Mouse (Mus musculus): ENCODE measurements around the gene Kif1b. TPM values are rescaled to one million over a fixed set of nuclear protein-coding genes. Genes with fewer than 3 reads are reported as not detected.

The Kif1b gene
- 6.7 and 10.9 TPM in 2 replicates for polyA plus RNA-seq (2012; rRNA removed)

DNA sequence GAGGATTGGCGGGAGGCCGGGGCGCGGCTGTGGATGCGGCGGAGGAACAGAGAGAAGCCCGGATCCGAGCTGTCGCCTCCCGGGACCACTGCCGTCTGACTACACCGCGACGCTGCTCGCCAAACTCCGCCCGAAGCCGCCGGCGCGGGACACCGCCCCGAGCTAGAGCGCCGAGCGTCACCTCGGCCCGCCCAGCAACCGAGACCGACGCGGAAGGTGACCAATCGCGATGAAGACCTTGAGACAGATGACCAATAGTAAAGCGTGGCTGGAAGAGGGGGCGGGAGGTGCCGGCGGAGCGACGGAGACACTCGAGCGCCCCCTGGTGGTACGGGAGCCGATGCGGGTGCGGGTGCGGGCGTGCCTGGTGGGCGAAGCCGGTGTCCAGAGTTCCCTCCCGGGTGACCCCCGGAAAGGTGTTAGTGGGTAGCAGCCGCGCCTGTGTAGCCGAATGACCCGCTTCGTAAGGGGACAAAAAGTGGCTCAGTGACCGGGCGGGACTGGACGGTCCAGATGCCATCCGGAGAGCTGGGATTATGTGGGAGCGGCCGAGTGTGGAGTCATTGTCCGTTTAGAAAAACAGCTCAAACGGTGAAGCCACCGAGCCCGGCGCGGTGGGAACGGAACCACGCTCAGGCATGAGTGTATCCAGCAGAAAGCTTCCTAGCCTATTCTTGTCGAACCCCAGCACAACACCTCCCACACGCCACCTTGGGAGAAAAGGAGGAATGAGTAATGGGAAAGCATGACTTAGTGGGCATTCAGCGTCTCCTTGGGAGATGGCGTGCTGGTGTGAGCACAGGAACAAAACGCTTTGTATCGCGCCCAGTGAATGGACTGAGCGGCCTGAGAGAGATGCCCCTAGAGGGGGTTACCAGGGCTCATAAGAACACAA is at the start of gene Kif1b:
Gene Kif1b, minus strand, starts transcription at position 98 of the 895 bp plus-strand sequence.

GRCm38 (mm10) chr4:149166215-149166946 is 141.1 kb downstream of the Kif1b start, which contains the start of gene Pgd:
Gene Pgd, minus strand, starts transcription at chr4:149166771.

GRCm38 (mm10) chr4:149136982-149137770 is 170.3 kb downstream of the Kif1b start, which contains the start of gene Cenps:
Gene Cenps, minus strand, starts transcription at chr4:149137629.

GRCm38 (mm10) chr4:149126663-149127062 is 180.8 kb downstream of the Kif1b start, which contains the start of gene Cort:
Gene Cort, minus strand, starts transcription at chr4:149126763.

Other genes starting within 250 kb of the Kif1b start
- 27.0 and 38.8 TPM in 2 replicates for gene Pex14, start 207.8 kb downstream of the Kif1b start, polyA plus RNA-seq (2012; rRNA removed)
- gene Dffa, start 203.5 kb downstream of the Kif1b start, polyA plus RNA-seq (2012; rRNA removed): 7.7 and 7.9 TPM in 2 replicates
- gene Cort, start 180.9 kb downstream of the Kif1b start, polyA plus RNA-seq (2012; rRNA removed): 0.16 TPM in 1 of 2 replicates, not detected in the other
- 0.19 and 1.2 TPM in 2 replicates for gene Cenps, start 170.1 kb downstream of the Kif1b start, polyA plus RNA-seq (2012; rRNA removed)
- 161 and 188 TPM in 2 replicates for gene Pgd, start 140.9 kb downstream of the Kif1b start, polyA plus RNA-seq (2012; rRNA removed)
- 20.8 and 26.4 TPM in 2 replicates for gene Ube4b, start 119.1 kb upstream of the Kif1b start, polyA plus RNA-seq (2012; rRNA removed)
- gene Rbp7, start 147.3 kb upstream of the Kif1b start, polyA plus RNA-seq (2012; rRNA removed): 3.5 and 8.3 TPM in 2 replicates
- gene Tmem274, start 169.7 kb upstream of the Kif1b start, polyA plus RNA-seq (2012; rRNA removed): not detected in 2 replicates
- gene Nmnat1, start 177.5 kb upstream of the Kif1b start, polyA plus RNA-seq (2012; rRNA removed): 2.8 and 3.1 TPM in 2 replicates
- 5.1 and 8.1 TPM in 2 replicates for gene Lzic, start 177.5 kb upstream of the Kif1b start, polyA plus RNA-seq (2012; rRNA removed)
- 11.5 and 17.2 TPM in 2 replicates for gene Ctnnbip1, start 210.5 kb upstream of the Kif1b start, polyA plus RNA-seq (2012; rRNA removed)